Mouse (Mus musculus): Measurements from ENCODE around the gene Nabp1. TPM values are rescaled to one million over a fixed set of nuclear protein-coding genes. Genes with fewer than 3 reads are reported as not detected.

Gene Nabp1
- polyA plus RNA-seq, 1 experiment from 2014 or later = 9.6 TPM

- H3K4me1 ChIP-seq (ENCODE audit: control insufficient read depth, insufficient read depth, low read length) = no peaks in the 10 kb centered on the region
- no peak overlapping the region for H3K27ac ChIP-seq (ENCODE audit: low read length)
- H3K9me3 ChIP-seq (replicated peaks; ENCODE audit: control insufficient read depth, low read length, poor library complexity, severe bottlenecking) = no peaks in the 10 kb centered on the region
- no peak for ATAC-seq
- H3K27me3 ChIP-seq (ENCODE audit: control insufficient read depth, insufficient read depth, low read depth, low read length) = no peaks in the 10 kb centered on the region
- no peak overlapping the region for H3K4me2 ChIP-seq (ENCODE audit: low read length)
- 82% methylated on average over 7 of the region's 7 CpGs for WGBS
- H3K4me3 ChIP-seq (ENCODE audit: low read depth, low read length) = no peak overlapping the region
- no peaks in the 10 kb centered on the region for H3K36me3 ChIP-seq (ENCODE audit: control insufficient read depth, insufficient read depth, low read length)
- H3K9ac ChIP-seq (ENCODE audit: low read depth, low read length) = no peak overlapping the region
These were observed 35.0 kb upstream of the Nabp1 start for GRCm38 (mm10) chr1:51513059-51513713.

- H3K27ac ChIP-seq (ENCODE audit: low read length) = no peak overlapping the region
- WGBS = 94% methylated on average over 2 of the region's 2 CpGs
- H3K4me2 ChIP-seq (ENCODE audit: low read length) = no peak overlapping the region
- no peak for ATAC-seq
- no peaks in the 10 kb centered on the region for H3K27me3 ChIP-seq (ENCODE audit: control insufficient read depth, insufficient read depth, low read depth, low read length)
- no peaks in the 10 kb centered on the region for H3K4me1 ChIP-seq (ENCODE audit: control insufficient read depth, insufficient read depth, low read length)
- no peak overlapping the region for H3K4me3 ChIP-seq (ENCODE audit: low read depth, low read length)
- H3K9ac ChIP-seq (ENCODE audit: low read depth, low read length) = no peak overlapping the region
- no peaks in the 10 kb centered on the region for H3K9me3 ChIP-seq (replicated peaks; ENCODE audit: control insufficient read depth, low read length, poor library complexity, severe bottlenecking)
- H3K36me3 ChIP-seq (ENCODE audit: control insufficient read depth, insufficient read depth, low read length) = no peaks in the 10 kb centered on the region
These were observed 34.1 kb upstream of the Nabp1 start for GRCm38 (mm10) chr1:51512326-51512725.

- Histone ChIP-seq H3K4me2 (ENCODE audit: low read length) (no peak overlapping the region), H3K27ac (ENCODE audit: low read length) (no peak overlapping the region), H3K36me3 (ENCODE audit: control insufficient read depth, insufficient read depth, low read length) (no peaks in the 10 kb centered on the region), H3K4me1 (ENCODE audit: control insufficient read depth, insufficient read depth, low read length) (no peaks in the 10 kb centered on the region), H3K9ac (ENCODE audit: low read depth, low read length) (no peak overlapping the region), H3K4me3 (ENCODE audit: low read depth, low read length) (no peak overlapping the region), H3K9me3 (replicated peaks; ENCODE audit: control insufficient read depth, low read length, poor library complexity, severe bottlenecking) (no peaks in the 10 kb centered on the region), H3K27me3 (ENCODE audit: control insufficient read depth, insufficient read depth, low read depth, low read length) (no peaks in the 10 kb centered on the region)
- ATAC-seq = peak; percentile 48; the same call in 1 of the 2 replicates
- WGBS = 69% methylated on average over 8 of the region's 8 CpGs
These were observed 31.6 kb upstream of the Nabp1 start for GRCm38 (mm10) chr1:51509776-51510175.

- Histone ChIP-seq H3K9ac (ENCODE audit: low read depth, low read length) (no peak overlapping the region), H3K27ac (ENCODE audit: low read length) (no peak overlapping the region), H3K4me2 (ENCODE audit: low read length) (no peak overlapping the region), H3K4me1 (ENCODE audit: control insufficient read depth, insufficient read depth, low read length) (no peaks in the 10 kb centered on the region), H3K4me3 (ENCODE audit: low read depth, low read length) (no peak overlapping the region), H3K9me3 (replicated peaks; ENCODE audit: control insufficient read depth, low read length, poor library complexity, severe bottlenecking) (no peaks in the 10 kb centered on the region), H3K27me3 (ENCODE audit: control insufficient read depth, insufficient read depth, low read depth, low read length) (no peaks in the 10 kb centered on the region), H3K36me3 (ENCODE audit: control insufficient read depth, insufficient read depth, low read length) (no peaks in the 10 kb centered on the region)
- ATAC-seq = peak; percentile 62; the same call in 1 of the 2 replicates
- WGBS = 16% methylated on average over 7 of the region's 7 CpGs
These were observed 30.9 kb upstream of the Nabp1 start for GRCm38 (mm10) chr1:51509083-51509482.

- H3K27me3 ChIP-seq (ENCODE audit: control insufficient read depth, insufficient read depth, low read depth, low read length) = no peaks in the 10 kb centered on the region
- H3K27ac ChIP-seq (ENCODE audit: low read length) = no peak overlapping the region
- no peak overlapping the region for H3K4me2 ChIP-seq (ENCODE audit: low read length)
- no peak overlapping the region for H3K4me3 ChIP-seq (ENCODE audit: low read depth, low read length)
- no peak for ATAC-seq
- no peaks in the 10 kb centered on the region for H3K36me3 ChIP-seq (ENCODE audit: control insufficient read depth, insufficient read depth, low read length)
- no peak overlapping the region for H3K9ac ChIP-seq (ENCODE audit: low read depth, low read length)
- WGBS = 65% methylated on average over 3 of the region's 3 CpGs
- no peaks in the 10 kb centered on the region for H3K4me1 ChIP-seq (ENCODE audit: control insufficient read depth, insufficient read depth, low read length)
- no peaks in the 10 kb centered on the region for H3K9me3 ChIP-seq (replicated peaks; ENCODE audit: control insufficient read depth, low read length, poor library complexity, severe bottlenecking)
These were observed 30.3 kb upstream of the Nabp1 start for GRCm38 (mm10) chr1:51508543-51508942.

- Histone ChIP-seq H3K9me3 (replicated peaks; ENCODE audit: control insufficient read depth, low read length, poor library complexity, severe bottlenecking) (no peaks in the 10 kb centered on the region), H3K4me3 (ENCODE audit: low read depth, low read length) (no peak overlapping the region), H3K4me1 (ENCODE audit: control insufficient read depth, insufficient read depth, low read length) (no peaks in the 10 kb centered on the region), H3K27ac (ENCODE audit: low read length) (no peak overlapping the region), H3K4me2 (ENCODE audit: low read length) (no peak overlapping the region), H3K36me3 (ENCODE audit: control insufficient read depth, insufficient read depth, low read length) (no peaks in the 10 kb centered on the region), H3K9ac (ENCODE audit: low read depth, low read length) (no peak overlapping the region), H3K27me3 (ENCODE audit: control insufficient read depth, insufficient read depth, low read depth, low read length) (no peaks in the 10 kb centered on the region)
- 77% methylated on average over 5 of the region's 5 CpGs for WGBS
- ATAC-seq = no peak
These were observed 29.2 kb upstream of the Nabp1 start for GRCm38 (mm10) chr1:51507436-51507835.

GRCm38 (mm10) chr1:51506236-51506635 is 28.0 kb upstream of the Nabp1 start:
- Histone ChIP-seq H3K36me3 (ENCODE audit: control insufficient read depth, insufficient read depth, low read length) (no peaks in the 10 kb centered on the region), H3K27me3 (ENCODE audit: control insufficient read depth, insufficient read depth, low read depth, low read length) (no peaks in the 10 kb centered on the region), H3K4me2 (ENCODE audit: low read length) (no peak overlapping the region), H3K9me3 (replicated peaks; ENCODE audit: control insufficient read depth, low read length, poor library complexity, severe bottlenecking) (no peaks in the 10 kb centered on the region), H3K9ac (ENCODE audit: low read depth, low read length) (no peak overlapping the region), H3K4me3 (ENCODE audit: low read depth, low read length) (no peak overlapping the region), H3K4me1 (ENCODE audit: control insufficient read depth, insufficient read depth, low read length) (no peaks in the 10 kb centered on the region), H3K27ac (ENCODE audit: low read length) (no peak overlapping the region)
- WGBS = 86% methylated on average over 4 of the region's 4 CpGs
- ATAC-seq = no peak

- no peak for ATAC-seq
- Histone ChIP-seq H3K9ac (ENCODE audit: low read depth, low read length) (no peak overlapping the region), H3K9me3 (replicated peaks; ENCODE audit: control insufficient read depth, low read length, poor library complexity, severe bottlenecking) (no peaks in the 10 kb centered on the region), H3K27ac (ENCODE audit: low read length) (no peak overlapping the region), H3K27me3 (ENCODE audit: control insufficient read depth, insufficient read depth, low read depth, low read length) (no peaks in the 10 kb centered on the region), H3K4me3 (ENCODE audit: low read depth, low read length) (no peak overlapping the region), H3K4me1 (ENCODE audit: control insufficient read depth, insufficient read depth, low read length) (no peaks in the 10 kb centered on the region), H3K4me2 (ENCODE audit: low read length) (no peak overlapping the region), H3K36me3 (ENCODE audit: control insufficient read depth, insufficient read depth, low read length) (no peaks in the 10 kb centered on the region)
- 94% methylated on average over 1 of the region's 1 CpGs for WGBS
These were observed 27.4 kb upstream of the Nabp1 start for GRCm38 (mm10) chr1:51505632-51506031.

GRCm38 (mm10) chr1:51503055-51503454 is 24.8 kb upstream of the Nabp1 start:
- Histone ChIP-seq H3K27ac (ENCODE audit: low read length) (no peak overlapping the region), H3K9me3 (replicated peaks; ENCODE audit: control insufficient read depth, low read length, poor library complexity, severe bottlenecking) (no peaks in the 10 kb centered on the region), H3K36me3 (ENCODE audit: control insufficient read depth, insufficient read depth, low read length) (no peaks in the 10 kb centered on the region), H3K4me3 (ENCODE audit: low read depth, low read length) (no peak overlapping the region), H3K9ac (ENCODE audit: low read depth, low read length) (no peak overlapping the region), H3K4me1 (ENCODE audit: control insufficient read depth, insufficient read depth, low read length) (no peaks in the 10 kb centered on the region), H3K4me2 (ENCODE audit: low read length) (no peak overlapping the region), H3K27me3 (ENCODE audit: control insufficient read depth, insufficient read depth, low read depth, low read length) (no peaks in the 10 kb centered on the region)
- 82% methylated on average over 2 of the region's 2 CpGs for WGBS
- ATAC-seq = no peak

All from midbrain, embryonic 16.5 days (tissue).